Mouse (Mus musculus) urinary bladder, adult 2 months (tissue): Measurements from ENCODE around the gene Plek. TPM values are rescaled to one million over a fixed set of nuclear protein-coding genes. Genes with fewer than 3 reads are reported as not detected.
"Not testable (repeated sequence)": the region's sequence is repeated elsewhere in the genome, so short reads cannot be mapped to it uniquely, and the experiment has no call there.

Experiments
- DNase-seq: peaks from one replicate; pipeline ENCODE4 v3.0.0; 2022; ENCODE audit warnings: low spot score
- polyA plus RNA-seq: library from polyadenylated mRNA; depleted of rRNA; stranded (reverse); fragments of >200 nt; gene quantifications from 2 replicates; pipeline ENCODE4 v1.2.3, GENCODE M21; 2012; rRNA removed

The Plek gene
- polyA plus RNA-seq: 4.7 TPM in 2 replicates

DNA sequence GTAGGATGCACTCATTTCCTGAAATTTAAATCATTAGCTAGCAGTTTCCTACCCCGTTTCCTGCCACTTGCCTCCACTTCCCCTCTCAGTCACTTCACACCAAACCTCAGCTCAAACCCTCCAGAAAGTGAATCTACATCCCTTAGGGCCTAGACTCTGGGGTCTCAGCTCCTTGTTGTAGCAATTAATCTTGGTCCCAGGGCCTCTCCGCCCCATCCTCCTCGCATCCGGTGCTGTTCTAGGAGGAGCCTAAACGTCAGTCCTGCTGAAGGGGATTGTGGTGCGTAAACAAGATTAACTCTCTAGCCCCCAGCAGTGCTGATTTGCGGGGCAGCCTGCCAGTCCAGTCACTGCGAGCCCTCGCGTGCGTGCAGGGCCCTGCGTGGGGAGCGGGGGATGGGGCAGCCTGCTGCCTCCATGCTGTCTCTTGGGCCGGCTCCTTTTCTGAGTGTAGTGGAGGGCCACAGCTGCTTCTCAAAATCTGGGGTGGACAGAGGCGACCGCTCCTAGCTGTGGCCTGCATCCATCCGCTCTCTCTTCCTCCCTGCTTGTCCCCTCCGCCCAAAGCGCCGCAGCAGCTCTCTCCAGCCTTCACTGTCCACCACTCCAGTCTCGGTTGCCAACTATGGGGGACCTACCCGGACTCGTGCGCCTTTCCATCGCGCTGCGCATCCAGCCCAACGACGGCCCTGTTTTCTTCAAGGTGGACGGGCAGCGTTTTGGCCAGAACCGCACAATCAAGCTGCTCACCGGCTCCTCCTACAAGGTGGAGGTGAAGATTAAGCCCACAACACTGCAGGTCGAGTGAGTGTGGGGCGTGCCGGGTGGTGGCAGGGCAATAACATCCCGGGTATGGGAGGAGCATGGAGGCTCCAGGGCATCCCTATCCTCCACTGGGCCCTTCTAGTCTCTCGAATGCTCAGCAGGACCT lies at the start of gene Plek, which contains the start of gene Cnrip1:
Gene Plek, minus strand, starts transcription at position 837 of the 931 bp plus-strand sequence.
Gene Cnrip1, plus strand, starts transcription at position 42 of the 931 bp plus-strand sequence.
- peak; percentile 27 for DNase-seq

DNA sequence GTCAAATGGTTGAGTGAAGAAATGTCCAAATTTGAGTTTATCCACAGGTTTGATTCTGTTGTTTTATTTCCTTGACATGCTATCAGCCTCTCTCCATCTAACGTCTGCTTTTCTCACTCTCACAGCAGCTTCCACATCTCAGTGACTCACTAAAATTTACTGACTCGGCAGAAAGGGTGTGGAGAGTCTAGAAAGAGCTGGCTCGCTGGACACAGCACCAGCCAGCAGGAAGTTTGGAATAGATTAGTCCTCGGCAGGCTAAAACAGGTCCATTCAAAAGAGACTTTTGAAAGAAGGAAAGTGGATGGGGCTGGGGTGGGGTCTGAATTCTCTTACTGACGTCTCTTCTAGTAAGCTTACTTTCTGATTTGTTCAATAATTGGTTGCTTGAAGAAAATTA lies 33.9 kb upstream of the Plek start:
- DNase-seq: no peak

DNA sequence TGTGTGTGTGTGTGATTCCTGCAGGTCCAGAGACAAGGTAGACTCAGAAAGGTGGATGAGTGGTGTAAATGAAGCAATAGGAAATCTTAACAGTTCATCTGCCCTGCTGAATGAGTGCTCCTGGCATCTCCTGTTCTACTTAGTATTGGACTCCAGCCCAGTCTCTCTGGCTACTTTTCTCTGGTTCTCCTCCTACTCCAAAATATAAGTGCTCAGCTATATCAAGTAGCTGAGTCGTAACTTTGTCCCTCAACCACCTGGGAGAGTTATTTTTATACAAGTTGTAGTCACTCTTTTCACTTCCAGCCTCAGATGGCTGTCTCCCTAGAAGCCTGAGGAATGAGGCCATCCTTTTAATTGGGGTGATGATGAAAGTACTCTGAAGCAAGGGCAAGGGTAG lies 31.7 kb upstream of the Plek start:
- no peak for DNase-seq

DNA sequence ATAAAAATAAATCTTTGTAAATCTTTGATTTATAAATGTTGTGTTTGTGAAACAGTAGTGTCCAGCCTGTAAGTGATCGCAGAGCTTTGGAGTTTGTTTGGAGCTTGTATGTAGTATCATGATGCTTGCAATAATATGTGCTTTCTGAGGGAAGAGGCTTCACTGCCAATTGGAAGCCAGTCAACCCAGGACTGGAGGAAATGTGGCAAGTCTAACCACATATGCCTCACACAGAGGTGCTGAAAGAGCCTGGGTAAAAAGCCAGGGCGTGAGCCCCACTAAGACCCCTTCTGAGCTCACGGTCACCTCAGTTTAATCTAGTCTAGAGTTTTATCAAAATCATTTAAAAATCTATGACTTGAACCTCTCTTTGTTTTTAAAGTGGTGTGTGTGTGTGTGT lies 31.3 kb upstream of the Plek start:
- no peak for DNase-seq

DNA sequence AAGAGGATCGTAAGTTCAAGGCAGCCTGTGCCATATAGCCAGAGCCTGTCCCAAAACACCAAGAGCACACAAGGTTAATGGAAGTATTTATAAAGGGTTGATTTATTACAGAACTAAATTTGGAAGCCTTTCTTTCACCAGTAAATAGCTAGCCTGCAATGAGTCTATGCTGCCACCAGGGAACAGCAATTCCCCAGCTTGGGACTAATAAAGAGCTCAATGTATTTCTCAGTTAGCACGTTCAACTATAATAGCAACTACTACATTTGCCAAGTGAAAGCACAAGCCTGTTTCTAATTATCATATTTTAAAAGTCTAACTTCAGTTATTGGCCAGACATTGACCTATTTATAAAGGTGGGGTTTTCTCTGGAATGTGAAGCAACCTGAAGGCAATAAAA lies 30.8 kb upstream of the Plek start:
- no peak for DNase-seq

DNA sequence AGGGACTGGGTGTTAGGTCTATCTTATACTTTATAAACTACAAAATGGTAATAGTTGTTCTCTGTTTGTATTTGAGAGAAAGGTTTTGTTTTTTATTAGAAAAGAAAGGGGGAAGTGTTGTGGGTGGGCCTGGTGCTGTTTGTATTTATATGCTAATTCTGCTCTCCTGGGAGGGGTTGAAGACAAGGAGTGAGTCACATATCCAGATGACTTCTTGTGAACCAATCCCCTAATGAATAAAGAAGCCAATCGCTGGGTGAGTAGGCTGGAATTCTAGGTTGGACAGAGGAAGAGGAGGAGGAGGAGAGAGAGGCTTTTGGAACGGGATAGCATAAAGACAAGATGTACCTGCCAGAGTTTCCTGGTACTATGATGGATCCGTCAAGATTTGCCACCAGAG lies 29.9 kb upstream of the Plek start:
- no peak for DNase-seq

DNA sequence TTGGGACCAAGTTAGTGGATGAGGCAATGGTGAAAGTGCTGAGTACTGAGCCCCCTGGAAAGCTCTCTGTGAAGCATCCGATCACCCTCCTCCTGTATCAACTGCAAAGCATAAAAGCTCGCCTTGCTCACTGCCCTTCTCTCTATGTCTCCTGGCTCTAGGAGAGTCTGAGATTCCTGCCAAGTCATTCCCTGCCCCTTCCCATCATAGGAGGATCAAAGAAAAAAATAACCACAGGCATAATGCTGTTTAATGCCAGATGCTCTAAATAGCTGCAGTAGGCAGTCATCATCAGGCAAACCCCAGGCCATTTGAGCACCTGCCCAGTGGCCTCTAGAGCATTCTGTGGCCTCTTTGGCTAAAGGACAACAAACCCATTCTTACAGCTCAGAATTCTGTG lies 23.5 kb upstream of the Plek start:
- DNase-seq: no peak

DNA sequence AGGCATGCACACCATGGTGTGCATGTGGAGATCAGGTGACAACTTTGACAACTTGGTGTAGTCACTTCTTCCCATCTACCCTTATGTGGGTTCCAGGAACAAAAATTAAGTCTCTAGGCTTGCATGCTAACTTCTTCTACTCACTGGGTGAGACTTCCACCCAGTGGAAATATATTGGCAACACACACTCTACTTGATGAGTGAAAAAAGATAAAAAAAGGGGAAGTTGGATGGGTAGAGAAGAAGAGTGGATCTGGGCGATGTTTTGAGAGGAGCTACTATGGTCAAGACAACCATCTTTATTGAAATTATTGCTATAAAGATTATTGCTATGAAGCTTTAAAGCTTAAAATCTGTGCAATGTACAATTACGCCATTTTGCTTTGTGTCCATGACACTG lies 17.2 kb upstream of the Plek start:
- not testable (repeated sequence) for DNase-seq

DNA sequence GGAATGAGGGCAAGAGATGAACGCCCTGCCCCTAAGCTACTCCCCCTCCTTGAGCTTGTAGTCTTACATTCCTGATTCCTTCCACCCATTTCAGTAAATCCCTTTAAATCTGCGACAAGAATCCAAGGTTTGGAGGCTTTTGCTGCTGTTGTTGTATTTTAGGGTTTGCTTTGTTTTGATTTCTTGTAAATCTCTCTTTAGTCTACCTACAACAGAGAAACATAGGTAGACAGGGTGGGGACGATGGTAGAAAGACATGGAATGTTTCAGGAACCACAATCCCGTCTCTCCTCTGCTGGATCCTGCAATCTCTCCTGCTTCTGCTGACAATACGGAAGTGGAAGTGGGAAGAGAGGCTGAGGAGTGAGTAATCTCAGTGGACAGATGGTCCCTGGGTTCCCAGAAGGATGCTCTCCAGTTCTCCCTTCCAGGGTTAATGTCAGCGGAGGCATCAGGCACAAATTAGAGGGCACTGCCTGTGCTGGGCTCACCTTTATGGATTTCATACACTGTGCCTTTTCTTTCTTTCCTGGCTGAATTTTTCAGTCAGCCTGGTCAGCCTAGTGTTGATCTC lies 382 bp upstream of the Plek start:
- no peak for DNase-seq

DNA sequence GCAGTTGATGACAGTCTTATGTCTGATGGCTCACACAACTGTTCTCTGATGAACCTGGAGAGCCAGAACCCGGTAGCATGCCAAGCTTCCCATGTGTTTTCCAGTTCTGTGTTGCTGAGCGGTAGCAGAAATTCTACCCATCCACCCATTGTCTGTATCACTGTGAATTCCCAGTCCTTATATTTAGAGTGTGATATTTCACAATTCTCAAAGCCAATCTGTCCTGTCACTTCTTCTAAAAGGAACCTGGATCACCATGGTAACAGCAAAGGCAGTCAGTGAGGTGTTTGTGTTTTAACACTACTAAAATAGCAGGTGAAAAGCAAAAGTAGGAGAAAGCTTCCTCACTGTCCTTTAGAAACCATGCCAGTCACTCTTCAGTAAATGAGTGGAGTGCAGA lies 6.4 kb downstream of the Plek start:
- DNase-seq: no peak

DNA sequence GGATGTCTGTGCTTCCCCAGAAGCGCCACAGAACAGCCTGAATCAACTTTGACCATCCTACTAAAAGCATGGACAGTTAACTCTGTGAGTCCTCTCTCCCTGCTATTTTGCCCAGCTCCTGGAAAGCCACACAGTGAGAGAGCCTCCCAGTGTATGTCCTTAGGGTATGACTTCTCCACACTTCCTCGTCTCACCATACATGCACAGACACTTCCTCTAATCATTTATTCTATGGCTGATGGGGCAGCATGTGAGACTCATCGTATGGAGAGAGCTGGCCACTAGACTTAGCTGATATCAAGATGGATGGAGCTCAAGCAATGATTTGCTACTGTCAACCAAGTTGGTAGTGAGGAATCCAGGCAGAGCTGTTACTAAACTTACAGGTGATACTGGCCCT lies 28.2 kb downstream of the Plek start:
- DNase-seq: no peak

DNA sequence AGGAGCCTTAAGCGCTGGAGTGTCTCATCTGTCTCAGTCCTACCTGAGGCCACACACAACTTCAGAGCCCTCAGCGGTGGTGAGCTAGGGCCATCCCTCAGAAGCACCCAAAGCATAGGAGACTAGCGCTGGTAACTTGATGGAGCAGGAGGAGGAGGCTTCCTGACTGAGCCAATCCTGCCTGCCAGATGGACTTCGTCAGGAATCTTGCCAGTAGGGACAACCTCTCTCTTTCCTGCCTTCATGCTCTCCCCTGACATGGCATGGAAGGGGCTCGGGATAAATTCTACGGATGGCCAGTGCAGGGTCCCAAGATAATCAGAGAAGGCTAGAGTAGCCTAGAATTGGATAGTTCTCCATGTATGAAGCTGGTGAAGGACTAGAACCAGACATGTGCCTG lies 29.0 kb downstream of the Plek start:
- no peak for DNase-seq

DNA sequence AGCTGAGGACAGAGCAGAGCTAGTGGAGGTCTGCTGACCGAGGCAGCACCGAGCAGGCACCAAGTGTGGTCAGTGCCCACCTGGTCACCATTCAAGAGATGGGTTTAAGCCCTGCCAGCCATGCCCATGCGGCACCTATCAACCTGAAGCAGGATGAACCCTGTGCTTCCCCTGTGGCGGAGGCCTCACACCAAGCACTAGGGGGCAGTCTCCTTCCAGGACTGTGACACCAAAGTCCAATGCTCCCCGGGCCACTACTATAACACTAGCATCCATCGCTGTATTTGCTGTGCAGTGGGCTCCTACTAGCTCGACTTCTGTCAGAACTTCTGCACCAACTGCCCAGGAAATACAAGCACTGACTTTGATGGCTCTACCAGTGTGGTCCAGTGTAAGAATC lies 32.9 kb downstream of the Plek start:
- DNase-seq: no peak

DNA sequence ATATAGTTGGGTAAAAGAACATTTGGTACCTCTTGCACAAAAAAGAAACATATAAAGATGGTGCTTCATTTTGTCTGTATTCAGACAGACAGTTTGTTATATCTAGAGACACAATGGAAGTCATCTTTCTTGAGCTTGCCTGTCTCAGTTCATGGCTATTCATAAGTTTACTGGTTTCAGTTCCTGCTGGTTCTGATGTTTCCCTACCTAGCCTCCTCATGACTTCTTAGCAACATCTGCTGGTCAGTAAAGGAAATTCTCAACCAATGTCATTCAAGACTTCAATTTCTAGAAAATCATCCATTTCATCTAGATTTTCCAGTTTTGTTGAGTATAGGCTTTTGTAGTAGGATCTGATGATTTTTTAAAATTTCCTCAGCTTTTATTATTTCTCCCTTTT lies 39.2 kb downstream of the Plek start:
- no peak for DNase-seq

DNA sequence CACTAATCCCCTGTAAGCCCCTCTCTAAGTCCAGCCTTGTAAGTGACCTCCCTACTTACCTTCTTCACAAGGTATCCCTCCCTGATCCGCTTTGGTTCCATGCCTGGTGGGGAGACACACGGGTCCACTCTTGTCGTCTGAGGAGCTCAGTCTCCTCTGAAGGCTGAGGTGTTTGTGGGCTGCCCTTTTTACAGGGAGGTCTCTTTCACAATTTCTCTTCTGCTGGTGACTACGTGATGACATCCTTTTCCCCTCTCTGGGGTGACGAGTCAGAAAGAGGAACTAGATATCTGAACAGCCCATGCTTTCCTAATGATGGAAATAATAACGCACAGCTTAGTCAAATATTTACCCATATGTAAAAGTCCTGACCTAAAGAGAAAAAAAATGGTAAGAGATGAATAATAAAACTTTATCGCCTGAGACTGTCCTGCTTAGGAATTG lies 43.7 kb downstream of the Plek start:
- DNase-seq: no peak

DNA sequence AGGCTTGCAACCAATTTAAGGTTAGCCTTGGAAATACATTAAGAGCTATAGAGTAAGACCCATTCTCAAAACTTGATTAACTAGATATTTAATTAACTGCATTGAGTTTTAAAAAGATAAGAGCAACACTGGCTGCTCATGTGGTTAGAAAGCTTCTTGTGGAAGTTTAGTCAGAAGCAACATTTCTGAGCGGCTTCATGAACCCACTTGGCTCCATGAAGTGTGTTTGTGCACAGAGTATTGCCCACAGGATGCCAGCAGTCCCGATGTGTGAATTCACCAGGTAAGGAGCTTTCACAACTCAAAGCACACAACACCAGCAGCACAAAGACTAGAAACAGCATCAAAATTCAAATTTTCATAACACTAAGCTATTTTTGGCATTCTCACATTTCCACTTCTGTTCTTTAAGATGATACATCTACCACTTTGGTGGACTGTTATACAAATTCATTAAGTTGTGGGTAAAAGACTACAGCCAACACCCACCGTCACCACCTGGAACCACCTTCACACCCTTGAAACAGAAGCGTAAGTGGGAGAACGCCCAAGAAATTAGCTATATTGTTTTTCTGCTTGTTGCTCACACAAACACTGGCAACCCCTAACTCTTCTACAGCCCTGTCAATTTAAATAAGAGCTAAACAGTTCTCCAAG lies 44.5 kb downstream of the Plek start:
- no peak for DNase-seq

DNA sequence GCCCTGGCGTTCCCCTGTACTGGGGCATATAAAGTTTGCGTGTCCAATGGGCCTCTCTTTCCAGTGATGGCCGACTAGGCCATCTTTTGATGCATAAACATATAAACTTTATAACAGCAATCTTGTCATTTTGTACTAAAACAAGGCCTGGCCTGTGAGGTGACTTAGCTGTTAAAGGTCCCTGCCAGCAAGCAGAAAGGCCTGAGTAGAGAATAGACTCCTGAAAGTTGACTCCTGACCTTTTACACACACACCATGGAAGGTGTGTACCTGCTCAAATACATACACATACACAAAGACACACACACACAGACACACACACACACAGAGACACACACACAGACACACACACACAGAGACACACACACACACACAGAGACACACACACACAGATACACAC lies 45.7 kb downstream of the Plek start:
- not testable (repeated sequence) for DNase-seq

DNA sequence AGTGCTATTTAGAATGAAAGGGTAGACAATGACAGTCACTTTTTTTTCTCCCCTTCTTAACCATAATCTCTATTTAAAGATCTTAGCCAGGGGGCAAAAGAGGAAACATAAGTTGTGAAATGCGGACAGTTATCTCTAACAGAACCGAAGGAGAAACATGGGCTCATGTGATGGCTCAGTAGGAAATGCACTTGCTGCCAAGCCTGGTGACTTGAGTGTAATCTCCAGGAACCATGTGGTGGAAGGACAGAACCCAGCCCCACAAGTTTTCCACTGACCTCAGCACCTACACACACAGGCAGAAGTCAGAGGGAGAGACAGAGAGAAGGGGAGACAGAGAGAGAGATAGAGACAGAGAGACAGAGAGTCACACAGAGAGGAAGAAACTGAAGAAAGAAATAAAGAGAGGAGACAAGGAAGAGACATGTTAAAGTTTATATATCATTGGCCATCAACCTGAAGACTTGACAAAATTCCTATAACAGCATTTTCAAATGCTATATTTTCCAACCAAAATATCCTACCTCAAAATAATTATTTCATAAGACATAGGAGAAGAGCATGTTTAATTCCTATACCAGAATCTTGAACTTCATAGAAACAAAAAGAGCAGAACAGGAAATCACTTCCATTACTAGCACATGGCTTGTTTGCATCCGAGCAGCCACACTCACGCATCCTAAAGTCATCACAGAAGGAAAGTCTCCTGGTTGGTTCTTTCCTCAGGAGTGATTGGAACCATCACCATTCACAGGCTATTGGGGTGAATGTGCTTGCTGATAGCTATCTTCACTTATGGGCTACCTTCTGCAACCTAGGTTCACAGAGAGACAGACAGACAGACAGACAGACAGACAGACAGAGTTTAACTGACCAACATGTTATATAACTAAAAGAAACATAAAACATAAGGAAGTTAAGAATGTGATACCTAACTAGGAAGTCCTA lies 47.0 kb downstream of the Plek start:
- no peak for DNase-seq

DNA sequence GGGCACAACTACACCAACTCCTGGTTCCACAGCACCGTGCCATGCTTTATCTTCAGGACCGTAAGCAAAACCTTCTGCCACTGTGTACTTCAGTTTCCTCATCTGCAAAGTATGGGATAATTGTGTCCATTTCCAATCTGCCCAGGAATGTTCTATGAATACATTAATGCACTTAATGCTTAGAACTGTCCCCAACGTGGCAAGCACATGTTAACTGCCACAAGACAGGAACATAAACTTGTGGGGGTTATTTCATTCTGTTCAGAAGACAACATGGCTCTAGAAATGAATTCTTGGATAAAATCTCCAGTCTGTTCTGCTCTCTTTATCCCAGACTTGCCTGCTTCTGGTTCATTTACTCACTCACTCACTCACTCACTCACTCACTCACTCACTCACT lies 48.4 kb downstream of the Plek start:
- DNase-seq: no peak

DNA sequence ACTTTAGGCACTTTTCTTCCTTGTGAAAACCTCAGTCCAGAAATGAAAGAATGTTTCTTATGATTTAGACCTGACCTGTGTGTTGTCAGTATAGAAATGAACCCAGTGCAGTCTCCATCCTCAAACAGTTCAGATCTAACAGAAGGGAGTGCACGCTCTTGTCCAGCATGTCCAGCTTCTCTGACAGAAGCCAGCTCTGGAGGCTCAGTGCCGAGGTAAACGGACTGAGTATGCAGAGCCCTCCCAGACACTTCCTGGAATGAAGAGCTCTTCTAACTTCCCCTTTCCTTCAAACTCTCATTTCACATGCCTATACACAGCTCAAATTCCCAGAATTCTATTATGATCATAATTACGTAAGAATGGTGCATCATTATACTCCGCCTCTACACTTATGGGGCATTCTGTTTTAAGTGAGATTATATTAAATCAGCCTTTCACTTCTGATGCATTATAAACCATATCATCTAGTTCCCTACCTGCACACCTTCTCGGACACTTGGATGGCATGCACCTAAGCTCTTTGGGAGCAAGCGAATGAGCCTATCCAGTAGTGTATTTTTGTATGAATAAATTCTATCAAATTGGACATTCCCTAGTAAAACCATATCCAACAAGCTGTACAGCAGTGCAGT lies 49.3 kb downstream of the Plek start:
- no peak for DNase-seq
